Mouse (Mus musculus) ES-Bruce4 (cell line): ENCODE results near the gene Col28a1.

ENCODE experiments used
- CTCF ChIP-seq: IDR thresholded peaks from one replicate; pipeline ENCODE4 v1.8.1; 2011; ENCODE audit warnings: low read depth, low read length
- POLR2A ChIP-seq: IDR thresholded peaks from one replicate; pipeline ENCODE4 v1.8.1; 2011; ENCODE audit warnings: low read length; ENCODE audit not compliant: insufficient read depth

DNA sequence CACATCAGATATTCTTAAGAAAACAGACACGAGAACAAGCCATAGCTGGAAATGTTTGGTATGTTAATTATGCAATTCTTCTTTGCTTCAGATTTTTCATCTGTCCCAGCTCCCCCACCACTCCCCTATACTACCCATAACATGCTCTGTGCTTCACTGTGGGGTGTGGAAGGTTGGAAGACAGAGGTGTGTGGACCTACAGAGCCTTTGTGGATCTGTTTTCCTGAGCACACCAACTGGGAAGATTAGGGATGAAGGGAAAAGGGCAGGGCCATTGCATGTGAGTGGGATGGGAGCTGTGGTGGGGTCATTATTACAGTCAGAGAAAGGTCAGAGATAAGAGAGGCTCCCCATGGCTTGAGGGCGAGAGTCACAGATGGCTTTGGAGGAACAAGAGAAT lies 240.2 kb downstream of the Col28a1 start:
- TF ChIP-seq CTCF = no peak
- no peak for TF ChIP-seq POLR2A
